Mouse (Mus musculus): ENCODE measurements around the gene Tspo. TPM values are rescaled to one million over a fixed set of nuclear protein-coding genes. Genes with fewer than 3 reads are reported as not detected.
A peak's percentile ranks its signal among the peaks of the same experiment; 100 is the strongest.

Tspo gene
- total and polyA plus RNA-seq, 3 experiments, result 66.5 to 80.0 TPM; not detected in 1

DNA sequence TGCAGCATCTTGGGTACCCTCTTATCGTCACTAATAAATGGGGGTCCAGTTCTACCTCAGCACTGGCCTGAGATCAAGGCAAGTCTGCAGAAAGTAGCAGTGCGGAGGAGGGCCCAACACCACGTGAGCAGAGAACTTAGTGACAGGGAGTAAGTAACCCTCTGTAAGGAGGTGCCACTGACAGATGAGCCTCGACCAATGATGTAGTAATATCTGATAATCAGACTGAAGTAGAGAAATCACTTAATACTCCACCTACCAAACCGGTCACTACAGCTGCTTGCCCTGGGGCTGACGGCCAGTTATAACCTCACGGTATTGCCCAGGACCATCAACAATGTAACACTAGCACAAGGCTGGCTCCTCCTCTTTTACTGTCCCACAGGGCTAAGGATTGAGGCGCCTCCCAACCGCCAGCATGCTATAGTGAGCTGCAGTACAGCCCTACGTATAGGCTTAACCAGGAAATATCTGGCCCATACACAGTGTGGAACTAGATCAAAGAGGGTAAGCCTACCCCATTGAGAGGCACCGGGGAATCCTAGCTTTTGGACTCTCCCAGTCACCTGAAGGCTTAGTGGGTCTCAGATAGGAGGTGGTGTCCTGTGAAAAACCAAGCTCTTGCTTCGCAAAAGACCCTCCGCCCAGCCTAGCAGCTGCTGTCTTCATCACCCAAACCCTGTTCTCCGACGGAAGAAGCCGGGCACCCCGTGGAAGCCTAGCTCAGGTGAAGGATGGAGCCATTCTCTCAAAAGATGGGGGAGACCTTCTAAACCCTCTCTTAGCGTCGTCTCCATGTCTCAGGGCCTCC lies 30.5 kb downstream of the Tspo start (continued):
- TF ChIP-seq NELFE (IDR thresholded peaks at IDR 0.05; ENCODE audit: low read depth, low read length) (0 out of 2 replicates have a peak, but pooled peaks have one; percentile 14), MEF2A (IDR thresholded peaks at IDR 0.05; ENCODE audit: extremely low read depth, insufficient replicate concordance, low read depth, low read length, poor library complexity, severe bottlenecking) (no peak), GABPA (IDR thresholded peaks at IDR 0.05; ENCODE audit: low read depth, low read length) (no peak), ZKSCAN1 (IDR thresholded peaks at IDR 0.05; ENCODE audit: low read depth, low read length) (no peak), GATA1 (IDR thresholded peaks at IDR 0.05; ENCODE audit: low read depth, low read length) (no peak), HCFC1 (IDR thresholded peaks at IDR 0.05; ENCODE audit: low read depth, low read length) (no peak), TBP (IDR thresholded peaks at IDR 0.05; ENCODE audit: low read depth, low read length) (peak; percentile 61; the same call in 1 of the 2 replicates), MAFK (IDR thresholded peaks at IDR 0.05; ENCODE audit: borderline replicate concordance, low read depth, low read length) (no peak), NRF1 (IDR thresholded peaks at IDR 0.05; ENCODE audit: insufficient read depth, low read depth, low read length, poor library complexity, severe bottlenecking) (no peak), POLR2AphosphoS2 (IDR thresholded peaks at IDR 0.05; ENCODE audit: low read length) (no peak), RCOR1 (IDR thresholded peaks at IDR 0.05; ENCODE audit: low read depth, low read length) (no peak), ZC3H11A (IDR thresholded peaks at IDR 0.05; ENCODE audit: low read depth, low read length) (no peak), KAT2A (conservative IDR thresholded peaks at IDR 0.05; ENCODE audit: low read depth, low read length) (no peak), CHD2 (IDR thresholded peaks at IDR 0.05; ENCODE audit: low read length) (no peak), SMC3 (IDR thresholded peaks at IDR 0.05; ENCODE audit: low read depth, low read length) (no peak), TAL1 (IDR thresholded peaks at IDR 0.05; ENCODE audit: low read length) (no peak), SIN3A (IDR thresholded peaks at IDR 0.05; ENCODE audit: low read length) (peak; percentile 53; the same call in 1 of the 2 replicates)

DNA sequence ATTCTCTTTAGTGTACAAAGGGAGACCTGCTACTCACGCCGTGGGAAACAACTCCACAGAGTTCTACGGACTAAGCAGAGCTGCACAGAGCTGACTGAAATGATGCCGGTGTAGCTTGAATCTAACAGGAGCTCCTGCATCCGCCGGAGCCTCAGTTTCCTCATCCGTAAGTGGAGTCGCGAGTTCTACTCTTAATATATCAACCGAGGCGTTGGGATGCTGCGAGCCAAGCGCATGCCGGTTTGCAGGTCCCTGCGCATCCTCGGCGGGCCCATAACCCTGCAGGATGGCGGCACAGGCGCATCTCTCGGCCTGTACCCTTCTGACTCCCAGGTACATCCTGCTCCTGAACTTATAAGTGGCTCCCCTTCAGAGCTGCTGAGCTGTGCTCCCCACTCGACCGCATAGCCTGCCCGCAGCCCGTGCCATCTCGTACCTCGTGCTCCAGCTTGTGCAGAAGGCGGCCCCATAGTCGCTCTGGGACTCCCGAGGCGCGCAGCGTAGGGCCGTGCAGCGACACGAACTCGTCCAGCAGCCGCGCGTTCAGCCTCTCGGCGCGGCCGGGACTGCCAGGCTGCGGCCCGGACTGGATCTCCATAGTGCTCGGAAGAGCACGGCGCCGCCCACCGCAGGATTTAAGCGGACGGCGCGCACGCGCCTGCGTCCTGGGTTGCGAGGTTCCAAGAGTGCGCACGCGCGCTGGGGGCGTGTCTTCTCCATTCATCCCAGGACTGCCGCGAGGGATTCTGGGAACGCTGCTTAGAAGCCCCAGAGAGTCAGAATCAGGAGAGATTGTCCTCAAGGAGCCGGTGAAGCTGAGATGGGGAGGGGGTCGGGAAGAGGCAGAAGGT lies 31.3 kb downstream of the Tspo start, which contains the start of gene Ttll12:
Gene Ttll12 (minus strand): TSS at position 645 of the 851 bp plus-strand sequence.
- Histone ChIP-seq H3K79me2 (ENCODE audit: control insufficient read depth, insufficient read depth, low read length, poor library complexity) (peaks cover 43% of the 10 kb centered on the region), H3K27ac (ENCODE audit: control insufficient read depth, low read depth, low read length) (peak within 1 kb of the TSS; percentile 95), H3K27me3 (ENCODE audit: control insufficient read depth in 1 of 2, insufficient read depth in 2 of 2, low read length in 2 of 2) (no peaks in the 10 kb centered on the region), H3K9me3 (replicated peaks; ENCODE audit: insufficient read depth, low read length) (no peaks in the 10 kb centered on the region), H3K4me3 (ENCODE audit: control insufficient read depth in 1 of 2, insufficient read depth in 1 of 2, low read depth in 2 of 2, low read length in 2 of 2) (peak within 1 kb of the TSS; percentile 59 to 89), H3K4me1 (ENCODE audit: control insufficient read depth in 1 of 2, insufficient read depth in 2 of 2, low read length in 2 of 2) (peaks cover 17 to 23% of the 10 kb centered on the region in 2 experiments), H3K9ac (ENCODE audit: control insufficient read depth, low read depth, low read length, poor library complexity, severe bottlenecking) (peak within 1 kb of the TSS; percentile 86), H3K36me3 (ENCODE audit: control insufficient read depth in 1 of 2, insufficient read depth in 2 of 2, low read length in 2 of 2) (peaks cover 1 to 20% of the 10 kb centered on the region in 2 experiments; a peak in 3 of 4 replicates)
- peak; percentile 98 for DNase-seq (ENCODE audit: low read depth, low spot score)
- TF ChIP-seq MYC (IDR thresholded peaks at IDR 0.05; ENCODE audit: low read depth, low read length) (0 out of 2 replicates have a peak, but pooled peaks have one; percentile 13), HCFC1 (IDR thresholded peaks at IDR 0.05; ENCODE audit: low read depth, low read length) (peak; percentile 77), POLR2AphosphoS5 (IDR thresholded peaks at IDR 0.05; ENCODE audit: borderline replicate concordance, low read depth, low read length) (no peak; the same call in 1 of the 2 replicates), SIN3A (IDR thresholded peaks at IDR 0.05; ENCODE audit: low read length) (peak; percentile 42; the same call in 1 of the 2 replicates), NRF1 (IDR thresholded peaks at IDR 0.05; ENCODE audit: insufficient read depth, low read depth, low read length, poor library complexity, severe bottlenecking) (peak; percentile 98), USF2 (IDR thresholded peaks at IDR 0.05; ENCODE audit: borderline replicate concordance in 1 of 2, insufficient read depth in 1 of 2, low read depth in 1 of 2, low read length in 2 of 2) (no peak), TBP (IDR thresholded peaks at IDR 0.05; ENCODE audit: low read depth, low read length) (peak; percentile 78), POLR2AphosphoS2 (IDR thresholded peaks at IDR 0.05; ENCODE audit: low read length) (0 out of 2 replicates have a peak, but pooled peaks have one; percentile 68), POLR2A (IDR thresholded peaks at IDR 0.05; ENCODE audit: control insufficient read depth in 1 of 2, insufficient read depth in 1 of 2, low read depth in 1 of 2, low read length in 2 of 2, poor library complexity in 1 of 2) (peak; percentile 85 to 89), MEF2A (IDR thresholded peaks at IDR 0.05; ENCODE audit: extremely low read depth, insufficient replicate concordance, low read depth, low read length, poor library complexity, severe bottlenecking) (no peak), ZNF384 (IDR thresholded peaks at IDR 0.05; ENCODE audit: low read depth, low read length) (no peak), MXI1 (IDR thresholded peaks at IDR 0.05; ENCODE audit: low read depth, low read length) (peak; percentile 74), EP300 (IDR thresholded peaks at IDR 0.05; ENCODE audit: low read depth in 1 of 2, low read length in 2 of 2) (no peak), RAD21 (IDR thresholded peaks at IDR 0.05; ENCODE audit: low read depth, low read length) (no peak), MAX (IDR thresholded peaks at IDR 0.05; ENCODE audit: low read length) (0 out of 2 replicates have a peak, but pooled peaks have one; percentile 0), MAZ (IDR thresholded peaks at IDR 0.05; ENCODE audit: low read depth, low read length) (peak; percentile 51; the same call in 1 of the 2 replicates), CHD1 (IDR thresholded peaks at IDR 0.05; ENCODE audit: low read depth, low read length) (no peak), NELFE (IDR thresholded peaks at IDR 0.05; ENCODE audit: low read depth, low read length) (peak; percentile 86), JUND (IDR thresholded peaks at IDR 0.05; ENCODE audit: low read depth, low read length) (no peak)

Measured in MEL (cell line).